Mouse (Mus musculus) kidney, adult 2 months (tissue): Measurements from ENCODE around the gene Vcpkmt. TPM values are rescaled to one million over a fixed set of nuclear protein-coding genes. Genes with fewer than 3 reads are reported as not detected.
"Not testable (repeated sequence)": the region's sequence is repeated elsewhere in the genome, so short reads cannot be mapped to it uniquely, and the experiment has no call there.

ENCODE experiments used
- DNase-seq: peaks from one replicate; pipeline ENCODE4 v3.0.0; 2021
- H3K27ac ChIP-seq: fragments of 200-500 bp; 2 replicates; pipeline ENCODE4 v1.5.1; 2012; ENCODE audit warnings: low read depth, low read length, control low read depth, inconsistent platforms; ENCODE audit not compliant: insufficient read depth
- H3K27me3 ChIP-seq: fragments of 200-500 bp; replicated peaks from 2 replicates; pipeline ENCODE4 v1.6.1; 2012; ENCODE audit warnings: mild to moderate bottlenecking, moderate library complexity, low read length, inconsistent platforms; ENCODE audit not compliant: control insufficient read depth, insufficient read depth
- H3K36me3 ChIP-seq: fragments of 200-500 bp; 2 replicates; pipeline ENCODE4 v1.6.1; 2012; ENCODE audit warnings: mild to moderate bottlenecking, moderate library complexity, low read length, inconsistent platforms; ENCODE audit not compliant: control insufficient read depth, insufficient read depth
- H3K4me1 ChIP-seq: fragments of 200-500 bp; 2 replicates; pipeline ENCODE4 v1.6.1; 2011; ENCODE audit warnings: low read length; ENCODE audit not compliant: control insufficient read depth, insufficient read depth
- H3K4me3 ChIP-seq: fragments of 200-500 bp; 2 replicates; pipeline ENCODE4 v1.5.1; 2011; ENCODE audit warnings: mild to moderate bottlenecking, low read depth, low read length, control low read depth; ENCODE audit not compliant: insufficient read depth
- CTCF ChIP-seq: fragments of 200-500 bp; conservative IDR thresholded peaks from 2 replicates; pipeline ENCODE4 v1.5.1; 2011; ENCODE audit warnings: low read depth, mild to moderate bottlenecking, control low read depth, low read length, moderate library complexity, mixed read lengths; ENCODE audit not compliant: insufficient read depth, insufficient read length
- POLR2A ChIP-seq: fragments of 200-500 bp; IDR thresholded peaks from one replicate; pipeline ENCODE4 v1.6.1; 2011; ENCODE audit warnings: low read depth, low read length, control low read depth
- WGBS: fragments of 180-500 bp; shearing (Covaris S2); methylation state at CpG from one replicate; pipeline ENCODE4 v1.1.7; 2018; 5-methylcytosine and 5-hydroxymethylcytosine counted together
- polyA plus RNA-seq: library from polyadenylated mRNA; depleted of rRNA; stranded (reverse); fragments of >200 nt; gene quantifications from 2 replicates; pipeline ENCODE4 v1.2.3, GENCODE M21; 2012; rRNA removed

The Vcpkmt gene
- 5.8 and 7.1 TPM in 2 replicates for polyA plus RNA-seq

- no peak for TF ChIP-seq CTCF
- no peak for TF ChIP-seq POLR2A
- Histone ChIP-seq H3K4me1 (peaks cover 5% of the 10 kb centered on the region; the same call in 1 of the 2 replicates), H3K27me3 (no peaks in the 10 kb centered on the region), H3K27ac (peak within 1 kb of the TSS; percentile 25), H3K36me3 (peaks cover under 1% of the 10 kb centered on the region; the same call in 1 of the 2 replicates), H3K4me3 (peak within 1 kb of the TSS; percentile 85)
- peak; percentile 91 for DNase-seq
- WGBS: under 1% methylated on average over 56 of the region's 56 CpGs
Observed at GRCm38 (mm10) chr12:69582613-69583269, at the start of gene Vcpkmt. TSS of gene Vcpkmt (minus strand) at chr12:69583028.

GRCm38 (mm10) chr12:69618590-69618989 lies 35.8 kb upstream of the Vcpkmt start:
- H3K4me1 ChIP-seq, H3K27ac ChIP-seq, H3K36me3 ChIP-seq, DNase-seq, H3K27me3 ChIP-seq, H3K4me3 ChIP-seq: not testable (repeated sequence)
- WGBS: 84% methylated on average over 5 of the region's 5 CpGs

- Histone ChIP-seq H3K36me3 (no peaks in the 10 kb centered on the region), H3K4me1 (no peaks in the 10 kb centered on the region), H3K27me3 (no peaks in the 10 kb centered on the region), H3K27ac (no peak overlapping the region), H3K4me3 (no peak overlapping the region)
- DNase-seq: no peak
- TF ChIP-seq POLR2A: no peak
- TF ChIP-seq CTCF: no peak
- 85% methylated on average over 2 of the region's 2 CpGs for WGBS
Observed at GRCm38 (mm10) chr12:69604367-69604766, 21.5 kb upstream of the Vcpkmt start.

- Histone ChIP-seq H3K27ac (no peak overlapping the region), H3K27me3 (no peaks in the 10 kb centered on the region), H3K36me3 (no peaks in the 10 kb centered on the region; the same call in 1 of the 2 replicates), H3K4me1 (no peaks in the 10 kb centered on the region), H3K4me3 (no peak overlapping the region)
- no peak for TF ChIP-seq CTCF
- no peak for TF ChIP-seq POLR2A
- 92% methylated on average over 4 of the region's 4 CpGs for WGBS
- DNase-seq: no peak
Observed at GRCm38 (mm10) chr12:69597446-69597845, 14.6 kb upstream of the Vcpkmt start.

- Histone ChIP-seq H3K4me3 (no peak overlapping the region), H3K27me3 (no peaks in the 10 kb centered on the region), H3K4me1 (no peaks in the 10 kb centered on the region), H3K27ac (no peak overlapping the region), H3K36me3 (peaks cover 1% of the 10 kb centered on the region; the same call in 1 of the 2 replicates)
- WGBS: 92% methylated on average over 5 of the region's 5 CpGs
- DNase-seq: no peak
- TF ChIP-seq CTCF (no peak), POLR2A (no peak)
Observed at GRCm38 (mm10) chr12:69593130-69593529, 10.3 kb upstream of the Vcpkmt start.

- DNase-seq: no peak
- Histone ChIP-seq H3K4me3 (peak overlapping the region; percentile 85; the same call in 1 of the 2 replicates), H3K27ac (no peak overlapping the region; the same call in 1 of the 2 replicates), H3K36me3 (peaks cover 1% of the 10 kb centered on the region; the same call in 1 of the 2 replicates), H3K27me3 (no peaks in the 10 kb centered on the region), H3K4me1 (peaks cover 5% of the 10 kb centered on the region; the same call in 1 of the 2 replicates)
- WGBS: 34% methylated on average over 5 of the region's 5 CpGs
- TF ChIP-seq CTCF (no peak), POLR2A (no peak)
Observed at GRCm38 (mm10) chr12:69583270-69583629, 422 bp upstream of the Vcpkmt start.

GRCm38 (mm10) chr12:69582216-69582612 lies 614 bp downstream of the Vcpkmt start:
- H3K36me3 ChIP-seq: peaks cover 1% of the 10 kb centered on the region; the same call in 1 of the 2 replicates
- no peak for TF ChIP-seq POLR2A
- TF ChIP-seq CTCF: no peak
- H3K27ac ChIP-seq: no peak overlapping the region
- H3K4me1 ChIP-seq: peaks cover 5% of the 10 kb centered on the region; the same call in 1 of the 2 replicates
- 23% methylated on average over 9 of the region's 9 CpGs for WGBS
- peak overlapping the region; percentile 85 for H3K4me3 ChIP-seq
- H3K27me3 ChIP-seq: no peaks in the 10 kb centered on the region
- no peak for DNase-seq
